18 mouse cellular contexts compared by ENCODE assay signal in the genomic region with DNA sequence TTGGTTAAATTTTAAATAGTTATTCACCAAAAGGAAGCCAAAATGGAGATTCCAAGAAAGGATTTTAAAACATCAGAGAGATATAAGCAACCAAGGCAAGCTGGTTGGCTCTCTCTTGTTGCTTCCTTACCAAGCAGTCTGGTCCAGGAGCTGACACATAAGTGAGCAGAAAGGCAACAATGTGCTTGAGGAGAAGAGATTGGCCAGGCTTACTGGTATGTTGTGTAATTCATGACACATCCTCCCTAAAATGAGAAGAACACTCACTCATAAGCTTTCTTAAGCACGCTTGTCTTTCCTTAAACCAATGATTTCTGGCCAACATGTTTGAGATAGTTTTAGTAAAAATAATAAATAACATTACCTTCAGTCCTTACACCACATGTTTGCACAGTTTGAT.
DNase-seq lines count a peak whose midpoint lies in the region; ATAC-seq and TF ChIP-seq lines count a peak whose summit lies in the region.
"Had no signal": no experiment of that assay in that cellular context is flagged by ENCODE, and none has a peak within 500 bp of the region (broad histone marks: within the 10 kb centered on the region; RNA-seq: fewer than 3 reads in every experiment).

No protein-coding gene starts in this region.

- no peak overlapping the region for H3K9ac ChIP-seq in forebrain, postnatal 0 days
- no peak overlapping the region for H3K9ac ChIP-seq in forebrain, embryonic 13.5 days
- H3K9ac ChIP-seq in hindbrain, postnatal 0 days (replicated peaks; ENCODE audit: low read length), result no peak overlapping the region
- no peak overlapping the region for H3K9ac ChIP-seq in hindbrain, embryonic 12.5 days
- H3K9ac ChIP-seq: embryonic facial prominence, embryonic 15.5 days; heart, embryonic 13.5 days; hindbrain, embryonic 13.5 days; intestine, embryonic 15.5 days; kidney, embryonic 15.5 days had no signal

- ATAC-seq in forebrain, postnatal 0 days, result peak; percentile 86
- no peak for ATAC-seq in forebrain, embryonic 13.5 days
- no peak for ATAC-seq in hindbrain, postnatal 0 days
- ATAC-seq in hindbrain, embryonic 12.5 days (ENCODE audit: low FRiP score), result no peak
- ATAC-seq: intestine, embryonic 15.5 days had no signal

- H3K4me1 ChIP-seq in forebrain, postnatal 0 days (ENCODE audit: insufficient read depth), result no peaks in the 10 kb centered on the region
- H3K4me1 ChIP-seq in forebrain, embryonic 13.5 days, result 0 out of 2 replicates have a peak, but pooled peaks cover 2% of the 10 kb centered on the region
- no peaks in the 10 kb centered on the region for H3K4me1 ChIP-seq in hindbrain, postnatal 0 days (ENCODE audit: insufficient read depth, low read length)
- H3K4me1 ChIP-seq in hindbrain, embryonic 12.5 days, result no peaks in the 10 kb centered on the region
- H3K4me1 ChIP-seq: embryonic facial prominence, embryonic 15.5 days; heart, embryonic 13.5 days; intestine, embryonic 15.5 days; kidney, embryonic 15.5 days had no signal

- H3K4me3 ChIP-seq in forebrain, postnatal 0 days (ENCODE audit: low read depth, low read length), result no peak overlapping the region
- H3K4me3 ChIP-seq in forebrain, embryonic 13.5 days, result no peak overlapping the region
- H3K4me3 ChIP-seq in hindbrain, postnatal 0 days (ENCODE audit: low read length), result no peak overlapping the region
- H3K4me3 ChIP-seq in hindbrain, embryonic 12.5 days, result no peak overlapping the region
- H3K4me3 ChIP-seq: embryonic facial prominence, embryonic 15.5 days; heart, embryonic 13.5 days; hindbrain, embryonic 13.5 days; intestine, embryonic 15.5 days; kidney, embryonic 15.5 days had no signal

- H3K9me3 ChIP-seq in forebrain, postnatal 0 days (ENCODE audit: low read length), result no peaks in the 10 kb centered on the region
- no peaks in the 10 kb centered on the region for H3K9me3 ChIP-seq in forebrain, embryonic 13.5 days (replicated peaks)
- H3K9me3 ChIP-seq in hindbrain, postnatal 0 days (ENCODE audit: low read length), result no peaks in the 10 kb centered on the region
- no peaks in the 10 kb centered on the region for H3K9me3 ChIP-seq in hindbrain, embryonic 12.5 days (replicated peaks)
- H3K9me3 ChIP-seq: embryonic facial prominence, embryonic 15.5 days; heart, embryonic 13.5 days; hindbrain, embryonic 13.5 days; intestine, embryonic 15.5 days; kidney, embryonic 15.5 days had no signal

- no peak for TF ChIP-seq CTCF in forebrain, postnatal 0 days (IDR thresholded peaks at IDR 0.05; ENCODE audit: low read depth)
- TF ChIP-seq CTCF in hindbrain, postnatal 0 days (IDR thresholded peaks at IDR 0.05; ENCODE audit: low read depth), result no peak

- H3K36me3 ChIP-seq in forebrain, postnatal 0 days (ENCODE audit: insufficient read depth), result no peaks in the 10 kb centered on the region
- no peaks in the 10 kb centered on the region for H3K36me3 ChIP-seq in forebrain, embryonic 13.5 days (ENCODE audit: poor library complexity, severe bottlenecking)
- no peaks in the 10 kb centered on the region for H3K36me3 ChIP-seq in hindbrain, postnatal 0 days (ENCODE audit: insufficient read depth, low read length)
- H3K36me3 ChIP-seq in hindbrain, embryonic 12.5 days, result no peaks in the 10 kb centered on the region
- H3K36me3 ChIP-seq: embryonic facial prominence, embryonic 15.5 days; heart, embryonic 13.5 days; hindbrain, embryonic 13.5 days; intestine, embryonic 15.5 days; kidney, embryonic 15.5 days had no signal

- peak; percentile 35 for DNase-seq in forebrain, postnatal 0 days
- no peak for DNase-seq in hindbrain, postnatal 0 days (ENCODE audit: low spot score)
- DNase-seq in brain, adult 2 months (ENCODE audit: low read depth, low spot score), result peak; percentile 36
- peak; percentile 11 for DNase-seq in telencephalon, adult 2 months (ENCODE audit: low read depth, low spot score)
- DNase-seq in cerebellum, adult 11-12 months, result no peak
- DNase-seq: adrenal gland, postnatal 10 days; embryo, embryonic 11 days; gastrocnemius, postnatal 10 days; heart, postnatal 36 days; kidney, adult 2 months had no signal

- WGBS in forebrain, postnatal 0 days, result 43% methylated on average over 1 of the region's 1 CpGs
- WGBS in forebrain, embryonic 13.5 days, result 87% methylated on average over 1 of the region's 1 CpGs
- 80% methylated on average over 1 of the region's 1 CpGs for WGBS in hindbrain, postnatal 0 days
- WGBS in hindbrain, embryonic 12.5 days, result 96% methylated on average over 1 of the region's 1 CpGs

- H3K4me2 ChIP-seq in forebrain, postnatal 0 days (ENCODE audit: low read depth), result no peak overlapping the region
- H3K4me2 ChIP-seq in forebrain, embryonic 13.5 days, result no peak overlapping the region
- no peak overlapping the region for H3K4me2 ChIP-seq in hindbrain, postnatal 0 days (ENCODE audit: low read depth, low read length)
- no peak overlapping the region for H3K4me2 ChIP-seq in hindbrain, embryonic 12.5 days (replicated peaks)
- H3K4me2 ChIP-seq: embryonic facial prominence, embryonic 15.5 days; heart, embryonic 13.5 days; hindbrain, embryonic 13.5 days; intestine, embryonic 15.5 days; kidney, embryonic 15.5 days had no signal

- H3K27ac ChIP-seq in forebrain, postnatal 0 days (ENCODE audit: low read depth, low read length), result no peak overlapping the region
- no peak overlapping the region for H3K27ac ChIP-seq in forebrain, embryonic 13.5 days
- peak overlapping the region; percentile 22; the same call in 1 of the 2 replicates for H3K27ac ChIP-seq in hindbrain, postnatal 0 days
- H3K27ac ChIP-seq in hindbrain, embryonic 12.5 days, result no peak overlapping the region
- H3K27ac ChIP-seq: embryonic facial prominence, embryonic 15.5 days; heart, embryonic 13.5 days; hindbrain, embryonic 13.5 days; intestine, embryonic 15.5 days; kidney, embryonic 15.5 days had no signal

- H3K27me3 ChIP-seq in forebrain, postnatal 0 days (ENCODE audit: insufficient read depth, low read length), result no peaks in the 10 kb centered on the region
- no peaks in the 10 kb centered on the region for H3K27me3 ChIP-seq in forebrain, embryonic 13.5 days
- no peaks in the 10 kb centered on the region for H3K27me3 ChIP-seq in hindbrain, postnatal 0 days (ENCODE audit: insufficient read depth, low read length)
- no peaks in the 10 kb centered on the region for H3K27me3 ChIP-seq in hindbrain, embryonic 12.5 days
- H3K27me3 ChIP-seq: CH12.LX; embryonic facial prominence, embryonic 15.5 days; heart, embryonic 13.5 days; hindbrain, embryonic 13.5 days; intestine, embryonic 15.5 days; kidney, embryonic 15.5 days had no signal

Comparison
In these comparisons a context has a peak if more than half of its experiments do, and no peak if none do; other contexts are left out.
1. DNase-seq: peak in forebrain, postnatal 0 days (single experiment), brain, adult 2 months (single experiment) and telencephalon, adult 2 months (single experiment); none in hindbrain, postnatal 0 days (single experiment) and cerebellum, adult 11-12 months (single experiment).